Mouse (Mus musculus): Measurements from ENCODE around the gene Gng4. TPM values are rescaled to one million over a fixed set of nuclear protein-coding genes. Genes with fewer than 3 reads are reported as not detected.

Gng4 gene
- 12.1 and 19.4 TPM in 2 replicates for polyA plus RNA-seq (2015; fragmentation: Nextera tagmentation; extraction: Ambion mirVana)

GRCm38 (mm10) chr13:13783894-13784419, at the start of gene Gng4:
Gene Gng4 (plus strand): TSS chr13:13784059.

Other genes starting within 250 kb of the Gng4 start
- gene Lyst, start 193.7 kb upstream of the Gng4 start, polyA plus RNA-seq (2015; fragmentation: Nextera tagmentation; extraction: Ambion mirVana) = 2.7 and 4.3 TPM in 2 replicates
- gene B3galnt2, start 170.4 kb downstream of the Gng4 start, polyA plus RNA-seq (2015; fragmentation: Nextera tagmentation; extraction: Ambion mirVana) = 9.2 and 14.0 TPM in 2 replicates